Mouse (Mus musculus) liver, postnatal 0 days (tissue): ENCODE results near the gene Xrn1. TPM values are rescaled to one million over a fixed set of nuclear protein-coding genes. Genes with fewer than 3 reads are reported as not detected.

Experiments used
- ATAC-seq: fragments of 200-750 bp; cut with Nextera tagmentation; 2 replicates; pipeline ENCODE4 v1.8.0; 2017; ENCODE audit warnings: mild to moderate bottlenecking, moderate library complexity
- DNase-seq: peaks from one replicate; pipeline ENCODE4 v3.0.0-alpha.2; 2016
- H3K27ac ChIP-seq: fragments of 300-500 bp; sonication (generic); 2 replicates; pipeline ENCODE4 v1.5.1; 2014; ENCODE audit warnings: antibody characterized with exemption, moderate library complexity, mild to moderate bottlenecking, low read depth
- H3K27me3 ChIP-seq: fragments of 300-500 bp; sonication (generic); 2 replicates; pipeline ENCODE4 v1.6.1; 2014; ENCODE audit warnings: low read length, control low read depth, mixed read lengths; ENCODE audit not compliant: insufficient read depth
- H3K36me3 ChIP-seq: fragments of 300-500 bp; sonication (generic); replicated peaks from 2 replicates; pipeline ENCODE4 v1.6.1; 2014; ENCODE audit warnings: mild to moderate bottlenecking, control low read depth, low read length, moderate library complexity, mixed read lengths; ENCODE audit not compliant: insufficient read depth
- H3K4me1 ChIP-seq: fragments of 300-500 bp; sonication (generic); 2 replicates; pipeline ENCODE4 v1.6.1; 2014; ENCODE audit warnings: antibody characterized with exemption, mild to moderate bottlenecking, control low read depth; ENCODE audit not compliant: insufficient read depth
- H3K4me2 ChIP-seq: fragments of 300-500 bp; sonication (generic); 2 replicates; pipeline ENCODE4 v1.6.1; 2014; ENCODE audit warnings: low read depth, mild to moderate bottlenecking, low read length, moderate library complexity, mixed read lengths
- H3K4me3 ChIP-seq: fragments of 300-500 bp; sonication (generic); 2 replicates; pipeline ENCODE4 v1.5.1; 2014; ENCODE audit warnings: low read depth, low read length
- H3K9ac ChIP-seq: fragments of 300-500 bp; sonication (generic); replicated peaks from 2 replicates; pipeline ENCODE4 v1.6.1; 2014; ENCODE audit warnings: mild to moderate bottlenecking, moderate library complexity
- H3K9me3 ChIP-seq: fragments of 300-500 bp; sonication (generic); 2 replicates; pipeline ENCODE4 v1.6.1; 2016; ENCODE audit warnings: mild to moderate bottlenecking, control low read depth, low read length, mixed read lengths
- CTCF ChIP-seq: sonication (generic); IDR thresholded peaks from 2 replicates; pipeline ENCODE4 v1.5.1; 2016; ENCODE audit warnings: antibody characterized with exemption, low read depth
- EP300 ChIP-seq: IDR thresholded peaks from 2 replicates; pipeline ENCODE4 v1.6.1; 2016; ENCODE audit warnings: antibody characterized with exemption, low read depth, mild to moderate bottlenecking
- WGBS: fragments of 180-500 bp; shearing (Covaris S2); extraction: QIAGEN DNeasy Blood & Tissue Kit; methylation state at CpG from one replicate; pipeline ENCODE4 v1.1.7; 2014; ENCODE audit not compliant: insufficient replicate concordance; 5-methylcytosine and 5-hydroxymethylcytosine counted together
- polyA plus RNA-seq: library from polyadenylated mRNA; unstranded; fragments of >200 nt; fragmentation: Nextera tagmentation; extraction: Ambion mirVana; gene quantifications from 2 replicates; pipeline ENCODE4 v1.2.1, GENCODE M21; 2015

The Xrn1 gene
- polyA plus RNA-seq, 1 experiment from 2014 or later = 4.8 TPM

DNA sequence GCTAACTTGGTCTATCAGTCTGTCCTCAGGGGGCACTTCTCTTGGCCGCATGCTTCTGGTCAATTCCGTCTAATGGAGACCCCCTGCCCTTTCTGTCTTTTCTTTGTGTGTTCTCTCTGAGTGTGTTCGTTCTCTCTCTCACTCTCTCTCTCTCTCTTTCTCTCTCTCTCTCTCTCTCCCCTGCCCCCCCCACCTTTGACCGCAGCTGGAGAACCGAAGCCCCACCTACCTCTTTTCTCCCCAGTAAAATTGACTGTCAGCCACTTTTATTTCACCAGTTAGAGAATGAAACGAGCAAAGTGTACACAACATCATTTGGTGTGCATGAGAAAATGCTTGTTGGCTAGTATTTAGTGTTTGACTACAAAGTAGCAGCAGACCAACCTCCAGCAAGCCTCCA lies 4.7 kb downstream of the Xrn1 start:
- Histone ChIP-seq H3K9ac (no peak overlapping the region), H3K4me1 (0 out of 2 replicates have a peak, but pooled peaks cover 4% of the 10 kb centered on the region), H3K27ac (no peak overlapping the region), H3K4me2 (no peak overlapping the region), H3K4me3 (no peak overlapping the region), H3K36me3 (peaks cover 7% of the 10 kb centered on the region; the same call in 1 of the 2 replicates), H3K27me3 (no peaks in the 10 kb centered on the region), H3K9me3 (no peaks in the 10 kb centered on the region)
- WGBS = 83% methylated on average over 6 of the region's 6 CpGs
- ATAC-seq (no peak), DNase-seq (no peak)
- TF ChIP-seq CTCF = no peak
- no peak for TF ChIP-seq EP300

DNA sequence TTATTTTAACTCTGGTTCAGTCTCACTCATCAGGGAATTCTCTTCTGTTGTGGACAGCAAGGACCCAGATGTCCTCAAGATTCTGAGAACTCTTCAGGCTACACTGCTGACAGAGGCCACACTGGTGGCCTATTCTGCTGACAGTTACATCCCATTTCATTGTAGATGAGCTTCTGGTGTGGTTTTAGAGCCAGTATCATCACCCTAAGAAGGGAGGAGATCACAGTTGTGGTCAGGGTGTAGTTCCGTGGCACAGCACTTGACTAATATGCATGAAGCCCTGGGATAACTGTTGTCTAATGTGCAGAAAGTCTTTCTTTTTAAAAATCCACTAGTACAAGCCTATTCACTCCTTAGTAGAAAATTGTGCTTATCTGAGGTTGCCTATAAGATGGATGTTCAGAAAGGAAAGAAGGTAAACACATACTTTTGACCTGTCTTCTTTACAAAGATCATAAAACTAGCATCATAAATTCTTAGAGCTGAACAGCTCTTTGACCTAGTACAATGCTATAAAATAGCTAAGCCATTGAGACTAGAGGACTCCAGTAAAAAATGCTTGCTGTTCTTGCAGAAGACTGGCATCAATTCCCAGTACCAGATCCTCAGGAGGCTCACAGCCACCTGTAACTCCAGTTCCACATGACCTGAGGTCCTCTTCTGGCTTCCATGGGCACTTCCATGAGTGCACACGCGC lies 5.3 kb downstream of the Xrn1 start:
- Histone ChIP-seq H3K4me3 (no peak overlapping the region), H3K4me1 (0 out of 2 replicates have a peak, but pooled peaks cover 4% of the 10 kb centered on the region), H3K4me2 (no peak overlapping the region), H3K9ac (no peak overlapping the region), H3K9me3 (no peaks in the 10 kb centered on the region), H3K27ac (no peak overlapping the region), H3K36me3 (peaks cover 7% of the 10 kb centered on the region), H3K27me3 (no peaks in the 10 kb centered on the region)
- TF ChIP-seq EP300 (no peak), CTCF (no peak)
- WGBS = 81% methylated on average over 3 of the region's 3 CpGs
- DNase-seq (no peak), ATAC-seq (no peak)

DNA sequence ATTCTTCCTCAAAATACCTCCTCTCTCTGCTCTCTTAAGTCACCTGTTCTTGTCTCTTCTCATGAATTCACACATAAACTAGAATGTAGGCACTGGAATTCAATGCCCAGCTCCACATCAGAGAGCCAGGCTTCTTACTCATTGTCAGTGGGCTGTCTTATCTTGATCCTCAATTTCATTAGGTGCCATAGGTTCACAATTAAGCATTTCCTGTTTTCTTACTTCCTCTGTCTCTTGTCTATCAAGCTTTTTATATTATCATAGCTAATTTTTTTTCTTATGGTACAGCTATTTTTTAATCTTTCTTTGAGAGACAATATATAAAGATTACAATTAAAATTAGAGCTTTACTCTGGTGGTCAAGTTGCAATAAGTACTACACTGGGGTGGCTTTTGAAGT lies 6.5 kb downstream of the Xrn1 start:
- H3K4me2 ChIP-seq = no peak overlapping the region
- H3K9me3 ChIP-seq = no peaks in the 10 kb centered on the region
- 0 out of 2 replicates have a peak, but pooled peaks cover 4% of the 10 kb centered on the region for H3K4me1 ChIP-seq
- TF ChIP-seq CTCF (no peak), EP300 (no peak)
- H3K36me3 ChIP-seq = peaks cover 7% of the 10 kb centered on the region
- no peak overlapping the region for H3K9ac ChIP-seq
- no peaks in the 10 kb centered on the region for H3K27me3 ChIP-seq
- no peak for ATAC-seq
- no peak for DNase-seq
- no peak overlapping the region for H3K4me3 ChIP-seq
- no peak overlapping the region for H3K27ac ChIP-seq

DNA sequence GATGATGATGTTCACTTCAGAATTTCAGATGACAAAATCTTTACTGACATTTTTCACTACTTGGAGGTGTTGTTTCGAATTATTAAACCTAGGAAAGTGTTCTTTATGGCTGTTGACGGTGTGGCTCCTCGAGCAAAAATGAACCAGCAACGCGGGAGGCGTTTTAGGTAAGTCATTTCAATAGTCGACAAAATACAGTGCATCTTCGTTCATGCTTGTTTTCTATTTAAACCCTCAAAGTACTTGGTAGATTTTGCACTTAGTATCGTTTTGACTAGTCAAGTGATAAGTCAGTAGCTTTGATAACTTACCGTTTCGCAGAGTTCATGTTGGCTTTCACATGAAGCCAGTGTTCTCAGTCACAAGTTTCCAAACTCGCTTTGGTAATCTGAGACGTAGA lies 9.5 kb downstream of the Xrn1 start:
- H3K4me1 ChIP-seq = no peaks in the 10 kb centered on the region
- peaks cover 20% of the 10 kb centered on the region for H3K36me3 ChIP-seq
- H3K4me2 ChIP-seq = no peak overlapping the region
- H3K4me3 ChIP-seq = no peak overlapping the region
- no peaks in the 10 kb centered on the region for H3K27me3 ChIP-seq
- no peaks in the 10 kb centered on the region for H3K9me3 ChIP-seq
- no peak overlapping the region for H3K27ac ChIP-seq
- DNase-seq (no peak), ATAC-seq (no peak)
- TF ChIP-seq CTCF = no peak
- TF ChIP-seq EP300 = no peak
- no peak overlapping the region for H3K9ac ChIP-seq
- 89% methylated on average over 13 of the region's 13 CpGs for WGBS

DNA sequence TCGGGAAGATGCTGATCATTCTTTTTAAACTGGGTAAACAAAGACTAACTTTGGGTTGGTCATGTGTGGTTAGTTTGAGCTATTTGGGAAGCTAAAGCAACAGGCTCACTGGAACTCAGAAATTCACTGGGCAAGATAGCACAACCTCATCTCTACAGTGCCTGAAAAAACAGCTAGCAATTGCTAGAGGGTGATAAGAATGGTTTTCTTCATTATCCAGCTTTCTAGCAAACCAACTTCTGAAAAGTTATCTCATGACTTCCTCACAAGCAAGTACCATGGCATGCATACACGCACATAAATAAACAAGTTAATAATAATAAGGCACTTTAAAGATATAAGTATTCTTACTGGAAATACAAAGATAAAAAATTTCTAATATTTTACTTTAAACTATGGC lies 23.7 kb downstream of the Xrn1 start:
- Histone ChIP-seq H3K4me1 (no peaks in the 10 kb centered on the region), H3K9ac (no peak overlapping the region), H3K27me3 (no peaks in the 10 kb centered on the region), H3K36me3 (peaks cover 52% of the 10 kb centered on the region), H3K9me3 (no peaks in the 10 kb centered on the region), H3K27ac (no peak overlapping the region), H3K4me2 (no peak overlapping the region), H3K4me3 (no peak overlapping the region)
- no peak for TF ChIP-seq EP300
- no peak for TF ChIP-seq CTCF
- ATAC-seq = no peak
- no peak for DNase-seq
- 77% methylated on average over 2 of the region's 2 CpGs for WGBS

DNA sequence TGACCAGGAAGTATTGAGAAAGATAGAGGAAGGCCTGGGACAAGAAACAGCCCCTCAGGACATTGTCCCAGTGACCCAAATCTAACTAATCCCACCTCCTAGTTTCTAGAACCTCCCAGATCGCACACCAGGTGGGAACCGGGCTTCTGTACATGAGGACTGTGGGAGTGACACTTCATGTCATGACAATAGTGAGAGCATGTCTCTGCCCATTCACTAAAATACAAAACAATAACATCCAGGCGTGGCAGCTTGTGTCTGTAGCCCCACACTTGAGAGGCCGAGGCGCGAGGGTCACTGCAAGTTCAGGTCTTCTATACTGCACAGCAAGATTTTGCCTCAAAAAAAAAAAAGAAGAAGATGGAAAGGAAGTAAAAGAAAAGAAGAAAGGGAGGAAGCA lies 25.3 kb downstream of the Xrn1 start:
- no peak overlapping the region for H3K9ac ChIP-seq
- no peaks in the 10 kb centered on the region for H3K4me1 ChIP-seq
- ATAC-seq (no peak), DNase-seq (no peak)
- H3K27me3 ChIP-seq = no peaks in the 10 kb centered on the region
- WGBS = 90% methylated on average over 6 of the region's 6 CpGs
- no peak overlapping the region for H3K27ac ChIP-seq
- peaks cover 55% of the 10 kb centered on the region for H3K36me3 ChIP-seq
- no peak overlapping the region for H3K4me2 ChIP-seq
- no peaks in the 10 kb centered on the region for H3K9me3 ChIP-seq
- H3K4me3 ChIP-seq = no peak overlapping the region
- no peak for TF ChIP-seq CTCF
- TF ChIP-seq EP300 = no peak

DNA sequence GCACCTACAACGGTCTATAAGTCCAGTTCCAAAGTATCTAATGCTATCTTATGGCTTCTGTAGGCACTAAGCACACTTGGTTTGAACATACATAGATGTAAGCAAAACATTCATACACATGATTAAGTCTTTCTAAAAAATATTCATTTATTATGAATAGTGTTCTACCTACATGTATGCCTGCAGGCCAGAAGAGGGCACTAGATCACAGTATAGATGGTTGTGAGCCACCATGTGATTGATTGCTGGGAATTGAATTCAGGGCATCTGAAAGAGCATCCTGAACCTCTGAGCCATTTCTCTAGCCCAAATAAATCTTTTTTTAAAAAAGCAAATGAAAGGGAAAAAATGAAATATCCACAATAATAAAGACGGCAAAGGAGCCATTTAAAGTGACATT lies 37.7 kb downstream of the Xrn1 start:
- no peak overlapping the region for H3K27ac ChIP-seq
- H3K4me2 ChIP-seq = no peak overlapping the region
- no peaks in the 10 kb centered on the region for H3K4me1 ChIP-seq
- TF ChIP-seq CTCF (peak; percentile 54), EP300 (no peak)
- H3K36me3 ChIP-seq = peaks cover 53% of the 10 kb centered on the region
- H3K9me3 ChIP-seq = no peaks in the 10 kb centered on the region
- H3K4me3 ChIP-seq = no peak overlapping the region
- H3K9ac ChIP-seq = no peak overlapping the region
- ATAC-seq (no peak), DNase-seq (no peak)
- H3K27me3 ChIP-seq = no peaks in the 10 kb centered on the region
- WGBS = 93% methylated on average over 2 of the region's 2 CpGs
